Mouse (Mus musculus): Measurements from ENCODE around the gene Actl9. TPM values are rescaled to one million over a fixed set of nuclear protein-coding genes. Genes with fewer than 3 reads are reported as not detected.

The Actl9 gene
- total RNA-seq (2014; rRNA removed) (not detected in 2 replicates), polyA plus RNA-seq (2015; fragmentation: Nextera tagmentation; extraction: Ambion mirVana) (not detected in 2 replicates)

- no peaks in the 10 kb centered on the region for H3K36me3 ChIP-seq (ENCODE audit: insufficient read depth)
- WGBS, result 81% methylated on average over 3 of the region's 3 CpGs
- no peak for ATAC-seq
- no peaks in the 10 kb centered on the region for H3K9me3 ChIP-seq (ENCODE audit: low read length)
- H3K4me2 ChIP-seq (ENCODE audit: low read depth), result no peak within 1 kb of the TSS
- no peak within 1 kb of the TSS for H3K4me3 ChIP-seq (ENCODE audit: low read depth, low read length)
- no peak for TF ChIP-seq CTCF (IDR thresholded peaks at IDR 0.05; ENCODE audit: low read depth)
- H3K27ac ChIP-seq (ENCODE audit: low read depth, low read length), result no peak within 1 kb of the TSS
- H3K27me3 ChIP-seq (ENCODE audit: insufficient read depth, low read length), result no peaks in the 10 kb centered on the region
- no peaks in the 10 kb centered on the region for H3K4me1 ChIP-seq (ENCODE audit: insufficient read depth)
- H3K9ac ChIP-seq, result no peak within 1 kb of the TSS
- no peak for DNase-seq
Measured at GRCm38 (mm10) chr17:33432019-33432946, at the start of gene Actl9. Gene Actl9, plus strand, starts transcription at chr17:33432896.

GRCm38 (mm10) chr17:33385705-33386104 is 47.0 kb upstream of the Actl9 start:
- H3K27me3 ChIP-seq (ENCODE audit: insufficient read depth, low read length), result no peaks in the 10 kb centered on the region
- no peak overlapping the region for H3K4me3 ChIP-seq (ENCODE audit: low read depth, low read length)
- no peaks in the 10 kb centered on the region for H3K9me3 ChIP-seq (ENCODE audit: low read length)
- no peak for TF ChIP-seq CTCF (IDR thresholded peaks at IDR 0.05; ENCODE audit: low read depth)
- no peak overlapping the region for H3K9ac ChIP-seq
- no peak overlapping the region for H3K4me2 ChIP-seq (ENCODE audit: low read depth)
- peaks cover 40% of the 10 kb centered on the region for H3K36me3 ChIP-seq (ENCODE audit: insufficient read depth)
- DNase-seq (no peak), ATAC-seq (no peak)
- no peak overlapping the region for H3K27ac ChIP-seq (ENCODE audit: low read depth, low read length)
- H3K4me1 ChIP-seq (ENCODE audit: insufficient read depth), result no peaks in the 10 kb centered on the region

DNA sequence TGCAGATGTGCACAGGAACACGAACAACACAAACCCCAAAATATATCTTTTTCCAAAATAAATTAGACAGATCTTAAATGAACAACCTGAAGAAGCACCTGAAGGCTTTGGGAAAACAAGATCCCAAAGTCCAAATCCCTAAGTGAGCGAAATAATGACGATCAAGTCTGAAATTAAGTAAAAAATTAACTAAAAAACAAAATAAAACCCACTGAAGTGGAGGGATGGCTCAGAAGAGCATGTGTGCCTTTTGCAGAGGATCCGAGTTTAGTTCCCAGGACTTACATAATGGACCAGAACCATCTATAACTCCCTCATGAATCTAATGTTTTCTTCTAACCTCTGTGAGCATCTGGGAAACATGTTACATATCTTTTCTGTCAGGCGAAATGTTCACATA is 40.4 kb upstream of the Actl9 start:
- 96% methylated on average over 5 of the region's 5 CpGs for WGBS
- Histone ChIP-seq H3K4me1 (ENCODE audit: insufficient read depth) (peaks cover 6% of the 10 kb centered on the region; the same call in 1 of the 2 replicates), H3K9me3 (ENCODE audit: low read length) (no peaks in the 10 kb centered on the region), H3K4me2 (ENCODE audit: low read depth) (no peak overlapping the region), H3K36me3 (ENCODE audit: insufficient read depth) (no peaks in the 10 kb centered on the region), H3K4me3 (ENCODE audit: low read depth, low read length) (no peak overlapping the region), H3K27ac (ENCODE audit: low read depth, low read length) (no peak overlapping the region), H3K27me3 (ENCODE audit: insufficient read depth, low read length) (no peaks in the 10 kb centered on the region), H3K9ac (no peak overlapping the region)
- ATAC-seq, result no peak
- no peak for TF ChIP-seq CTCF (IDR thresholded peaks at IDR 0.05; ENCODE audit: low read depth)
- no peak for DNase-seq

- DNase-seq (peak; percentile 96), ATAC-seq (peak; percentile 100)
- H3K4me2 ChIP-seq (ENCODE audit: low read depth), result peak within 1 kb of the TSS; percentile 60
- H3K27ac ChIP-seq (ENCODE audit: low read depth, low read length), result peak within 1 kb of the TSS; percentile 84
- H3K4me1 ChIP-seq (ENCODE audit: insufficient read depth), result peaks cover 6% of the 10 kb centered on the region; the same call in 1 of the 2 replicates
- peak within 1 kb of the TSS; percentile 69 for H3K9ac ChIP-seq
- H3K4me3 ChIP-seq (ENCODE audit: low read depth, low read length), result peak within 1 kb of the TSS; percentile 83
- H3K36me3 ChIP-seq (ENCODE audit: insufficient read depth), result no peaks in the 10 kb centered on the region
- no peak; the same call in 1 of the 2 replicates for TF ChIP-seq CTCF (IDR thresholded peaks at IDR 0.05; ENCODE audit: low read depth)
- no peaks in the 10 kb centered on the region for H3K27me3 ChIP-seq (ENCODE audit: insufficient read depth, low read length)
- 1% methylated on average over 44 of the region's 44 CpGs for WGBS
- no peaks in the 10 kb centered on the region for H3K9me3 ChIP-seq (ENCODE audit: low read length)
Measured at GRCm38 (mm10) chr17:33394182-33395034, 38.3 kb upstream of the Actl9 start, which contains the start of gene Zfp101. Gene Zfp101, minus strand, starts transcription at chr17:33394641.

DNA sequence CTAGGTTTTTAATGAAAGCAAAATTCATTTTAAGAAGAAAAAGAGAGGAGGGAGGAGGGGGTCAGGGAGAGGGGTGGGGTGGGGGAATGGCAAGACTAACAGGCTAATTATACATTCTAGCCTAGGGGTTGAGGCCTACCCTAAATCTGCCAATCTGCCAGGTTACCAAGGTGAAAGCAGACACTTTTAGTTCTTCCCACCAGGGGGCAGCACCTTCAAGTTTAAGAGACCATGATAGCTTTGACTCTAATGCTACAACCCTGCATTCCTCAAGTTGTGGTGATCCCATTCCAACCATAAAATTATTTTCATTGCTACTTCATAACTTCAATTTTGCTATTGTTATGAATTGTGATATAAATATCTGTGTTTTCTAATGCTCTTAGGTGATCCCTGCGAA is 6.5 kb downstream of the Actl9 start:
- Histone ChIP-seq H3K36me3 (ENCODE audit: insufficient read depth) (no peaks in the 10 kb centered on the region), H3K27ac (ENCODE audit: low read depth, low read length) (no peak overlapping the region), H3K27me3 (ENCODE audit: insufficient read depth, low read length) (no peaks in the 10 kb centered on the region), H3K4me2 (ENCODE audit: low read depth) (no peak overlapping the region), H3K4me1 (ENCODE audit: insufficient read depth) (no peaks in the 10 kb centered on the region), H3K9ac (no peak overlapping the region), H3K4me3 (ENCODE audit: low read depth, low read length) (no peak overlapping the region), H3K9me3 (ENCODE audit: low read length) (no peaks in the 10 kb centered on the region)
- peak; percentile 58 for ATAC-seq
- WGBS, result 74% methylated on average over 1 of the region's 1 CpGs
- TF ChIP-seq CTCF (IDR thresholded peaks at IDR 0.05; ENCODE audit: low read depth), result peak; percentile 81
- peak; percentile 78 for DNase-seq

- no peaks in the 10 kb centered on the region for H3K4me1 ChIP-seq (ENCODE audit: insufficient read depth)
- TF ChIP-seq CTCF (IDR thresholded peaks at IDR 0.05; ENCODE audit: low read depth), result no peak
- H3K4me2 ChIP-seq (ENCODE audit: low read depth), result no peak overlapping the region
- H3K27ac ChIP-seq (ENCODE audit: low read depth, low read length), result no peak overlapping the region
- no peak overlapping the region for H3K4me3 ChIP-seq (ENCODE audit: low read depth, low read length)
- no peaks in the 10 kb centered on the region for H3K36me3 ChIP-seq (ENCODE audit: insufficient read depth)
- no peaks in the 10 kb centered on the region for H3K27me3 ChIP-seq (ENCODE audit: insufficient read depth, low read length)
- no peaks in the 10 kb centered on the region for H3K9me3 ChIP-seq (ENCODE audit: low read length)
- DNase-seq, result no peak
- no peak for ATAC-seq
- no peak overlapping the region for H3K9ac ChIP-seq
- 71% methylated on average over 5 of the region's 5 CpGs for WGBS
Measured at GRCm38 (mm10) chr17:33439922-33440321, 7.2 kb downstream of the Actl9 start.
